Mouse (Mus musculus): ENCODE data around the gene C4b. TPM values are rescaled to one million over a fixed set of nuclear protein-coding genes. Genes with fewer than 3 reads are reported as not detected.

Gene C4b
- polyA plus RNA-seq, 2 experiments = 2.9 to 4.8 TPM

GRCm38 (mm10) chr17:34700671-34701071 lies 43.0 kb downstream of the C4b start:
- DNase-seq (ENCODE audit: low read depth in 3 of 3, low spot score in 3 of 3) = no peak

DNA sequence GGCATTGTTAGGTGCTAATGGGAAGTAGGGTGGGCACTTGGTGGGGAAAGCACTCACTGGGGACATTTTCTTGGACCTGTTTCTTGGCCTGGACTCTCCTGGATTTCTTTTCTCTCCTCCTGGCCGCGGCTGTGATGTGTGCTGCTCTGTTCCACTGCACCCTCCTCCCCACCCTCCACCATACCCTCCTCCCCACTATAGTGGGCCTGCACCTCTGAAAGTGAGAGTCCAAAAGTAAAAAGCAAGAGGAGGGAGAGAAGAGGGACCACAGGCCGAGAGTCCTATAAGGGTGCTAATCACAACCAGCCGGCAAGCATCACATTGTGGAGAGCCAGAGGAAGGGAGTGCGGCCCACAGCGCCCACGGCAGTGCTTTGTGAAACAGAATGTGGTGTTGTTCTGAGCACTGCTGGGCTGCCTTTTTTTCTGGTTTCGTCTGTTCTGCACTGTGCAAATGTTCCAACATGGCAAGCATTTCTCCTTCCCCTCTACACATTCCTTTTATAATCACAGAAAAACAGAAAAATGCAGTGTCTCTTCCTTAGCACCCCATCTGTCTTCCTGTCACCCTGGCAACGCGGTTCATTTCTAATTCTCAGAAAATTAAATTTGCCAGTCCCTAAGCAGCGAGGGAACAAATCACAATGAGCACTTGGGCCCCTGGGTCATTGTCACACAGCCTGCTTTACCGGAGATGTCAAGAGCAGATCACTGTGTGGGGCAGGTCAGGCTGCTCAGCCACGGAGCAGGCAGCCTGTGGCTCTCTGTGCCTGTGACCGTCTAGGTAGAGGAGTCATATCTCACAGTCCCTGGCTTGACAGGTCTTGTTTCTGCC lies 43.9 kb downstream of the C4b start:
- no peak for TF ChIP-seq CTCF (IDR thresholded peaks at IDR 0.05; ENCODE audit: low read depth)
- TF ChIP-seq EP300 (IDR thresholded peaks at IDR 0.05; ENCODE audit: low read depth) = no peak
- DNase-seq (ENCODE audit: low read depth in 3 of 3, low spot score in 3 of 3) (no peak), ATAC-seq (ENCODE audit: insufficient read depth) (no peak)
- Histone ChIP-seq H3K4me2 (ENCODE audit: low read depth) (no peak overlapping the region), H3K27me3 (ENCODE audit: control insufficient read depth, insufficient read depth, low read length) (no peaks in the 10 kb centered on the region), H3K4me3 (ENCODE audit: insufficient read depth in 1 of 2, low read depth in 2 of 2, low read length in 2 of 2) (no peak overlapping the region), H3K27ac (no peak overlapping the region), H3K4me1 (replicated peaks; ENCODE audit: control insufficient read depth in 2 of 2, insufficient read depth in 2 of 2, low read length in 1 of 2) (no peaks in the 10 kb centered on the region), H3K9ac (replicated peaks) (no peak overlapping the region), H3K9me3 (ENCODE audit: control insufficient read depth, low read length) (no peaks in the 10 kb centered on the region), H3K36me3 (replicated peaks; ENCODE audit: control insufficient read depth, insufficient read depth, low read depth) (no peaks in the 10 kb centered on the region)
- WGBS (ENCODE audit: insufficient replicate concordance) = 54% methylated on average over 14 of the region's 14 CpGs

More at GRCm38 (mm10) chr17:34700671-34701071, 43.0 kb downstream of the C4b start:
- no peak overlapping the region for H3K4me2 ChIP-seq (ENCODE audit: low read depth)
- no peak overlapping the region for H3K4me3 ChIP-seq (ENCODE audit: insufficient read depth in 1 of 2, low read depth in 2 of 2, low read length in 2 of 2)
- TF ChIP-seq CTCF (IDR thresholded peaks at IDR 0.05; ENCODE audit: low read depth) (no peak), EP300 (IDR thresholded peaks at IDR 0.05; ENCODE audit: low read depth) (no peak)
- no peak for ATAC-seq (ENCODE audit: insufficient read depth)
- H3K36me3 ChIP-seq (replicated peaks; ENCODE audit: control insufficient read depth, insufficient read depth, low read depth) = no peaks in the 10 kb centered on the region
- 34% methylated on average over 2 of the region's 2 CpGs for WGBS (ENCODE audit: insufficient replicate concordance)
- no peaks in the 10 kb centered on the region for H3K27me3 ChIP-seq (ENCODE audit: control insufficient read depth, insufficient read depth, low read length)
- no peaks in the 10 kb centered on the region for H3K9me3 ChIP-seq (ENCODE audit: control insufficient read depth, low read length)
- no peaks in the 10 kb centered on the region for H3K4me1 ChIP-seq (replicated peaks; ENCODE audit: control insufficient read depth in 2 of 2, insufficient read depth in 2 of 2, low read length in 1 of 2)
- H3K9ac ChIP-seq (replicated peaks) = no peak overlapping the region
- H3K27ac ChIP-seq = no peak overlapping the region

GRCm38 (mm10) chr17:34692906-34693305 lies 50.8 kb downstream of the C4b start:
- Histone ChIP-seq H3K36me3 (replicated peaks; ENCODE audit: control insufficient read depth, insufficient read depth, low read depth) (no peaks in the 10 kb centered on the region), H3K9ac (replicated peaks) (no peak overlapping the region), H3K4me3 (ENCODE audit: insufficient read depth in 1 of 2, low read depth in 2 of 2, low read length in 2 of 2) (no peak overlapping the region), H3K4me2 (ENCODE audit: low read depth) (no peak overlapping the region), H3K4me1 (replicated peaks; ENCODE audit: control insufficient read depth in 2 of 2, insufficient read depth in 2 of 2, low read length in 1 of 2) (no peaks in the 10 kb centered on the region), H3K9me3 (ENCODE audit: control insufficient read depth, low read length) (no peaks in the 10 kb centered on the region), H3K27ac (no peak overlapping the region), H3K27me3 (ENCODE audit: control insufficient read depth, insufficient read depth, low read length) (no peaks in the 10 kb centered on the region)
- ATAC-seq (ENCODE audit: insufficient read depth) (no peak), DNase-seq (ENCODE audit: low read depth in 3 of 3, low spot score in 3 of 3) (no peak)
- TF ChIP-seq EP300 (IDR thresholded peaks at IDR 0.05; ENCODE audit: low read depth) = no peak
- TF ChIP-seq CTCF (IDR thresholded peaks at IDR 0.05; ENCODE audit: low read depth) = no peak
- 65% methylated on average over 7 of the region's 7 CpGs for WGBS (ENCODE audit: insufficient replicate concordance)

DNA sequence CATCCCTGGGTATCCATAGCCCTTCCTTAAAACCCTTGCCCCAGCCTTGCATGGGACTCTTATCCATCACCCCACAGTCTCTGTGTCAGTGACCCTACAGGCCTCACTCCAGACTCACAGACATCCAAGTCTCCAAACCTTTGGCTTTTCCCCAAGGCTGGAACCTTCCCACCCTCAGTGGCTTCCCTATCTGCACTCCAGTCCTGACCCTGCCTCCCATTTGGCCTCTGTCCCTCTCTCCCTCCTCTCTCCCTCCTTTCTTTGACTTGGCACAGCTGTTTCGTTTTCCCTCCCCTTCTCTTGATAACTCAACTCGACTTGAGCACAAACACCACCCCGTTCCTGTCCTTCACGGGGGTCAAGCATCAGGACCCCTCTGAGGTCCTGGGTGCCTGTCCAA lies 53.2 kb downstream of the C4b start:
- no peaks in the 10 kb centered on the region for H3K9me3 ChIP-seq (ENCODE audit: control insufficient read depth, low read length)
- no peak for ATAC-seq (ENCODE audit: insufficient read depth)
- no peaks in the 10 kb centered on the region for H3K27me3 ChIP-seq (ENCODE audit: control insufficient read depth, insufficient read depth, low read length)
- no peak overlapping the region for H3K4me2 ChIP-seq (ENCODE audit: low read depth)
- DNase-seq (ENCODE audit: low read depth in 3 of 3, low spot score in 3 of 3) = no peak
- no peak overlapping the region for H3K27ac ChIP-seq
- H3K36me3 ChIP-seq (replicated peaks; ENCODE audit: control insufficient read depth, insufficient read depth, low read depth) = no peaks in the 10 kb centered on the region
- 42% methylated on average over 4 of the region's 4 CpGs for WGBS (ENCODE audit: insufficient replicate concordance)
- no peak overlapping the region for H3K9ac ChIP-seq (replicated peaks)
- no peak overlapping the region for H3K4me3 ChIP-seq (ENCODE audit: insufficient read depth in 1 of 2, low read depth in 2 of 2, low read length in 2 of 2)
- no peak for TF ChIP-seq CTCF (IDR thresholded peaks at IDR 0.05; ENCODE audit: low read depth)
- TF ChIP-seq EP300 (IDR thresholded peaks at IDR 0.05; ENCODE audit: low read depth) = no peak
- H3K4me1 ChIP-seq (replicated peaks; ENCODE audit: control insufficient read depth in 2 of 2, insufficient read depth in 2 of 2, low read length in 1 of 2) = no peaks in the 10 kb centered on the region

DNA sequence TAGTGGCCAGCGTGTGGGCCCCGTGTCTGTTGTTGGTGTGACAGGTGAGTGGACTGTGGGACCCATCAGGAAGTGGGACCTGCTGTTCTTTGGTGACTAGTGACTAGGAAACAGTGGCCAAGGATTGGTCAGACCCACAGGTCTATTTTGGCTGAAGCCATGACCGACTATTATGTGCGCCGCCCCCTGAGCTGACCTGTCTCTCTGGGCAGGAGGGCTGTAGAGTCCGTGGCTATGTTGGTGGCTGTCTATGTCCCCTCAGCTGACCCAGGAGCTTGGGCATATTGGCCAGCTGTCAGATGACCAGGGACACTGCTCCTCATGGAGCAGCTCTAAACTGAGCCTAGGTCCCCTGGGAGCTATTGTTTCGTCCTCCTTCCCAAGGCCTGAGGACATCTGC lies 54.8 kb downstream of the C4b start:
- H3K27me3 ChIP-seq (ENCODE audit: control insufficient read depth, insufficient read depth, low read length) = no peaks in the 10 kb centered on the region
- ATAC-seq (ENCODE audit: insufficient read depth) = no peak
- DNase-seq (ENCODE audit: low read depth in 3 of 3, low spot score in 3 of 3) = no peak
- H3K36me3 ChIP-seq (replicated peaks; ENCODE audit: control insufficient read depth, insufficient read depth, low read depth) = no peaks in the 10 kb centered on the region
- H3K4me2 ChIP-seq (ENCODE audit: low read depth) = no peak overlapping the region
- WGBS (ENCODE audit: insufficient replicate concordance) = 77% methylated on average over 7 of the region's 7 CpGs
- H3K4me3 ChIP-seq (ENCODE audit: insufficient read depth in 1 of 2, low read depth in 2 of 2, low read length in 2 of 2) = no peak overlapping the region
- H3K4me1 ChIP-seq (replicated peaks; ENCODE audit: control insufficient read depth in 2 of 2, insufficient read depth in 2 of 2, low read length in 1 of 2) = no peaks in the 10 kb centered on the region
- H3K9ac ChIP-seq (replicated peaks) = no peak overlapping the region
- no peaks in the 10 kb centered on the region for H3K9me3 ChIP-seq (ENCODE audit: control insufficient read depth, low read length)
- no peak for TF ChIP-seq EP300 (IDR thresholded peaks at IDR 0.05; ENCODE audit: low read depth)
- TF ChIP-seq CTCF (IDR thresholded peaks at IDR 0.05; ENCODE audit: low read depth) = no peak
- no peak overlapping the region for H3K27ac ChIP-seq

Measured in liver, embryonic 14.5 days (tissue).